Mouse (Mus musculus) embryo, embryonic 10.5 days (tissue): ENCODE measurements around the gene Tle3.

ENCODE experiments used
- DNase-seq: peaks from one replicate; pipeline ENCODE4 v3.0.0-alpha.2; 2015; ENCODE audit warnings: low spot score

The Tle3 gene

DNA sequence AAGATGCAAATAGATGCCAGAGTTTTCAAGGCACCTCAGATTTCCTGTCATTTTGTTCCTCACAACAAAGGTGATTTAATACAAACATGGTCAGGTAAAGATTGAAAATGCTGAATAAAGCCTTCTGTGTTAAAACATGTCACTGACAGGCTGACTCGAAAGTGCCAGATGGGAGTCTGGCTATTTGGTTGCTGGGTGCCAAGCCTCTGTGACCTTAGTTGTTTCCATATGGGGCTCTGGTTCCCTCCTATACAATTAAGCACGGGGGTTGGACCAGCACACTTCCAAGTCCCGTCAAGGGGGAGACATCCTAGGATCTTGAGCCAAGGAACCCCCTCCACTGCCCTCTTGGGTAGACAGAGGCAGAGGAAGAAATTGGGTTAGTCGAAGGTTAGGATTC, 13.2 kb upstream of the Tle3 start:
- DNase-seq: no peak

DNA sequence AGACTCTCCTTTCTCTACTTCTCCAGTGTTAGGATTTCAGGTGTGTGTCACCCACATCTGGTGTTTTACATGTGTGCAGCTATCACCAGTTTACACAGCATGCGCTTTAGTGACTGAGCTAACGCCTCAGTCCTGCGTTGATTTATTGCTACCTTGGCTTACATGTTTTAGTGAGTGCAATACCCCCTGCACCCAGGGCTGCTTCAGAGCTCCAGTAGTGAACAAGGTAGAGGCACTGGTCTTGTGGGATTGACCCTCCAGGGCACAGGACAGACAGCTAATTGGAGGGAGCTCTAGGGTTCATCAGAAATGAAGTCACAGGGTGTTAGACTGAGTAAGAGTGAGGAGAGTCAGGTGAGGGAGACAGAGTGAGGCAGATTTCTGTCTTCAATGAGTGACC, 12.4 kb upstream of the Tle3 start:
- no peak for DNase-seq

DNA sequence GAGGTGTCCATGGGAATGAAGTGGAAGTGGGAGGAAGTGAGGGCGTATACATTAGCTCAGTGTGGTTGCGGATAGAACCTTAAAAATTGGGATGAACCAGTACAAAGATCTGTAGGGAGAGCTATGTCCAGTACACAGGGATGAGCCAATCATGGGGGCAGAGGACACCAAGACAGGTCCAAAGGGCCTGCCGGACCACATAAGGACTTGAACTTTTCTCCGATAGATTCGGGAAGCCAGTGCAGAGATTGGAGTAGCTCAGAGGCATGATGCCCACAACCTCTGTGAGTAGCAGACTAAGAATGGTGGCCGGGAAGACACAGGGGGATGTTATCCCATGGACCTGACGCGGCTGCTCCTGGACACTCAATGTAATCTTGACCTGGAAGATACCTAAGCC, 12.0 kb upstream of the Tle3 start:
- DNase-seq: no peak

DNA sequence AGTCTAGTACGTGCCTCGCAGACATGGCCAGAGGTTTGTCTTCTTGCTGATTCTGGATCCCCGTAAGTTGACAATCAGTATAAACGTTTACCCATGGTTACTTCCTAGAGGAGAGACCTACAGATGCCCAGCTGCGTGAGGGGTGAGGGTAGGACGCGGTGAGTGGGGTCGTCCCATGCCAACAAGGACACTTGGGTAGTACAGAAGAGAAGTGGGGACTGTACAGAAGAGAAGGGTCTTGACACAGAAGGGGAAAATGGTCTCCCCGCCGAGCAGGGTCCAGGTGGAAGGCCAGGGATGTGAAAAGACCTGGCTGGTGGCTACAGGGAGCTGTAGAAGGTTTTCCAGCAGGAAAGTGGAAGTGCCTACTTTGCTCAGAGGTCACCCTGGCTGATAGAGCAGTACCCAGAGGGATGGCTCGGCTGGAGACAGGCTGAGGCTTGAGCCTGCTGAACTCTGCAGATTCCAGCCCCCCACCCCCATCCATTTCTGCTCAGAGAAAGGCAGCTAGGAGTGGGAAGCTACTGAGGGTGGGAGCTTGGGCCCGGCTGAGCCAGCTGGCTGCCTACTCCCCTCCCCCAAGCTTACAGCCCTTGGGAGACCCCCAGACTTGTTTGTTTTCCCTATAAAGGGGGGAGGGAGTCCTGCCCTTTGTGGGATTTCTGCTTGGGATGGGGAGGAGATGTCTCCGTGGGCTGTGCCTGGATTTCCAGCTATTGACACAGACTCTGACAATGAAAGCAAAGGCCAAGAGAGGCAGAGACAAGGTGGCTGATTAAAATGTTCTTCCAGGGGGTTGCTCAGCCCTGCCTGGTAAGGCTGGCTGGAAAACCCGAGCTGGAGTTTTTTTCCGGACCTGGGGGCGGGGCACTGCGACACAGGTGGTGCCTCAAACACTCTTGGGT, 11.2 kb upstream of the Tle3 start:
- DNase-seq: peak; percentile 94

DNA sequence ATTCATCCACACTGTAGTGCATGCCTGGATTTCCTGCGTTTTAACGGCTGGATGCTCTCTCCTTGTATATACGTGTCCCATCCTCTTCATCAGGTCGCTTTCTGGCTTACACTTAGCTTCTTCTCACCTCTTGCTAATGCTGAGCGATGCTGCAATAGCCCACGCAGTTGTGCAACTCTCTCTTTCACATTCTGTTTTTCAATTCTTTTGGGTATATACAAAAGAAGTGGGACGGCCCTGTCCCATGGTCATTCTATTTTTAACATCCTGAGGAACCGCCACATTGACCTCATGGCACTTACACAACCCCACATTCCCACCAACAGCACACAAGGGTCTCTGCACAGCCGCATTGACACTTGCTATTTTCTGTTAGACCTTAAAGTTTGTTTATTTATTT, 9.0 kb upstream of the Tle3 start:
- DNase-seq: no peak

DNA sequence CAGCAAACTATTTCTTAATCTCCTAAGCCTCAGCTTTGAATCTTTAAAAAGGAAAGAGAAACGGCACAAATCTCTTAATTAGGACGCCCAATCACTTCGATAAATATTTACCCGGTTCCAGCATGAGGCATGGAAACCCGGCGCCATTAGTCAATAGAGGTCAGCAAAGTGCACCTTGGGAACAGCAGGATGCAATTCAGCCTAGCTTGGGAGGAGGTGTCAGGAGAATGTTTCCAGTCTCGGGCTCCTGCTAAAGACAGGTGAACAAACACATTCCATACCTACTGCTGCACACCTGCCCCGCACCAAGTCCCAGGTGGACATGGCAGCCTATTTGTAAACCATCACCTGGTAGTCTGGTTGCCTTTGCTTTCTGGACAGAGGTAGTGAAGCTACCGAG, 6.1 kb upstream of the Tle3 start:
- DNase-seq: peak; percentile 62

DNA sequence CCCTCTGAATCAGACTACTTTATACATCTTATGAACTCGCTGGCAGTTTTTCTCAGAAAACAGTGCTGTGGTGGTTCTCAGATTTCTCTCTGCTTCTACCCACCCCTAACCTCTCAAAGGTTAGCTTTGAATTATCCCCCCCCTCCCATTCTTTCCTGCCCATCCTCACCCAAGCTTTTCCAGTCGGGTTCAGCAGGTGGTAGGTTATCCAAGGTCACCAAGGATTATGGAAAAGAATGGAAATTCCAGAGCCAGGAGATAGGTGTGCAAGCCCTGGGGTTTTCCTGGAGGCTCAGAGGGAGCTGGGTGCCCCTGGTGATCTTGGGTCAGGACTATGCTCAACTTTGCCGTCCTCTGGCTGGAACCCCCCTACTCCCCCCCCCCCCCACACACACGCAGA, 5.0 kb upstream of the Tle3 start:
- DNase-seq: no peak

DNA sequence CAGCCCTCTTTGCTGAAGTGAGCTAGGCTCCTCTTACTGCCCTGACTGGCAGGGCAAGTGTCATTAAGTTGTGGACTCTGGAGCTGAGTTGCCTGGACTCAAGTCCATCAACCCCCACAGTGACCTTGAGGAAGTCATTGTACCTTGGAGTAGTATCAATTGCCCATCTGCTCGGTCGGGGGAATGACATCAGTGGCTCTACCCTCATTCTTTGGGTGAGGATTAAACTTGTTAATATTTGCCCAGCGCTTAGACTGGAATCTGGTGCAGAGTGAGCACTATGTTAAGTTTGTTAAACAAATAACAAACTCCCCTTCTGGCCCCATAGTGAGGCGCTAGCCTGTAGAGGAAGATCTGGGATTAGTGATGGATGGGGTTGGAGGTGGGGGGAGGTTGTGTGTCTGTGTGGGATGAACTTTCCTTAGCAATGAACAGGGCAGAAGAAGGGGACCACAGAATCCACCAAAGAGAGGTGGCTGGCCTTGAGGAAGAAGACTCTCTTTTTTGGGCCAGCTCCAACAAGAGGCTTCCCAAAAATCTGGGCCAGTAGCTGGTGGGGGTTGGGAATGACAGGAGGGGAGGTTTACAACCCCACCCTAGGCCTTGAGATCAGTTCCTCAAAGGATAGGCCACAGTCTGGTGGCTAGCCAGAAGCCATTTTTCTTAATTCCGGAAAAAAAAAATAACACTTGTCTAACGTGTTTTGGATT, 4.2 kb upstream of the Tle3 start:
- no peak for DNase-seq

DNA sequence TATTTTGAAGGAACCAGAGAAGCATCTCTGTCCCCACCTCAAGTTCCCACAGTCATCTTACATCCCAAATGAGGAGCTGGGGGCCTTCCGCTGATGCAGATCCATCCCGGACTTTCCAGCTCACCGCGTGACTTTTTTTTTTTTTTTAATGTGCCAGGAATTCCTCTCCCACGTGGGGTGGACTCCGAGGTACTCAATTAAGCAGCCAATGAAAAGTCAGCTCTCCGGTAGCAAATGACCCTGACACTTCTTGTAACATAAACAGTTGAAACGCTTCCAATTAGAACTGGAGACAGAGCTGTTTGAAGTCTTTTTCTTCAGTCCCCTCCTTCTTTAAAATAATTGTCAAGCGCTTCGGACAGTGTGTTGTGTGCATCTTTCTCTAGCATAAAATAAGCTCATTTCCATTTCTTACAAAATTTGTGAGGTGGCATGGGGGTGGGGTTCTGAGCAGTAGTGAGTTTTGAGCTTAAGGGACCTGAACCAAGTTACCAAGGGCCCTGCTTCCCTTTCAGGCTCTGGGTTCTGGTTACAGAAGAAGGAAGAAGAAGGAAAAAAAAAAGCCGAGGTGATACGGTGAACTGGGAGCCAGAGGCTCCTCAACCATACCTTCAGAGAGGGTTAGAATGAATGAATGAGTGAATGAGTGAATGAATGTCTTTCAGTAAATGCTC, 3.5 kb upstream of the Tle3 start:
- DNase-seq: peak; percentile 98

DNA sequence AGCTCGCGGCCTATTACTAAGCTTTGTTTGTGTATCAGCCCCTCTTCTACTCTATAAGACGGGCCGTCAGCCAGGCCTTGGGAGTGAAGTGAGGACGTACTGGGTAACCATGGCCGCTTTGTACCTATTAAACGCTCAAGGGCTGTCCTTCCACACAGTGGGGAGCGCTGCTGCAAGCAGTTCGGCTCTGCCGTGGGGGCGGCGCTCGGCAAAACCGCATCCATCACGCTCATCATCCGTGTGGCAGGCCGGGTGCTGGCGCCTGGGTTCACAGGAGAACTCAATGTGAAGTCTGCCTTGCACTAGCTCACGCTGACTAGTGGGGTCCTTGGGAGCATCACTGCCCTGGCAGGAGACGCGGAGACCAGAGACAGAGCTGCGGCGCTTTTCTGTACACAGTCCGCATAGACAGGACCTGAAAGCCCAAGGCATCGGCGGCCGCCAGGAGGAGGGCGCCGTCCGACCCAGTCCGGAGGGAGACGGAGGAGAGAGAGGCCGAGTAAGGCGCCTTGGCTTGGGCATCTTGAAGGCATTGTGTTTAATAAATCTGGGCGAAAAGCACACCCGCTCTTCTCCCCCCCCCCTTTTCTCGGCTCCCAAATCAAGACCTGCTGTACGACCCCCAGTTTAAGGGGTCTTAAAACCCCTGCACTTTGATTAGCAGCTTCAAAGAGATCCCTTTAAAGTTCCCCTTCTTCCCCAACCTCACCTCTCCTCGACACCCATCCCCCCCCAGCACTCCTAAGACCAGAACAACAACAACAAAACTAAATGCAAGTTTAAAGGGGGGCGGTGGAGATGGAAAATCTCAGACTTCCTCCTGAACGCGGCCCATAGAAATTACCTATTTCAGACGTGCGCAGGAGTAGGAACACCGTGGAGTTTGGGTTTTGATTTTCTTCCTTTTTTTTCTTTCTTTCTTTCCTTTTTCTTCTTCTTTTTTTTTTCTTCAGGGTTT, 2.6 kb upstream of the Tle3 start:
- peak; percentile 81 for DNase-seq

DNA sequence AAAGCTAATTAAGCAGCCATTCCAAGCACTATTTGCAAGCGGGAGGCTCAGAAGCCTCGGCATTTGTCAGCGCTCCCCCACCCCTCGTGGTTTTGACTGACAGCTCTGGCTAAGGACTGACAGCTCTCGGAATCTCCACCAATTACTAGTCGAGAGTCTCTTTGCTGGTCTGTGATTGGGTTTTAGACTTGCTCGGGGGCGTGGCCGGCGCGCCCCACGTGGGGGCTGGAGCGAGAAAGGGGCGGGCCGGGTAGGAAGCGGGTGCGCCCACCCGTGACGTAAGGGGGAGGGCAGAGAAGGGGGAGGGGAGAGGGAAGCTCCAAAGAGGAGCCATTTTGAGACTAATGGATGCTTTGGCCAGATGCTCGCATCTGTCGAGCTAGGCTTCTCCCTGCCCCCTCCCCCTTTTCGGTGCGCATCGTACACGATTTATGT, 1.7 kb upstream of the Tle3 start:
- peak; percentile 100 for DNase-seq

DNA sequence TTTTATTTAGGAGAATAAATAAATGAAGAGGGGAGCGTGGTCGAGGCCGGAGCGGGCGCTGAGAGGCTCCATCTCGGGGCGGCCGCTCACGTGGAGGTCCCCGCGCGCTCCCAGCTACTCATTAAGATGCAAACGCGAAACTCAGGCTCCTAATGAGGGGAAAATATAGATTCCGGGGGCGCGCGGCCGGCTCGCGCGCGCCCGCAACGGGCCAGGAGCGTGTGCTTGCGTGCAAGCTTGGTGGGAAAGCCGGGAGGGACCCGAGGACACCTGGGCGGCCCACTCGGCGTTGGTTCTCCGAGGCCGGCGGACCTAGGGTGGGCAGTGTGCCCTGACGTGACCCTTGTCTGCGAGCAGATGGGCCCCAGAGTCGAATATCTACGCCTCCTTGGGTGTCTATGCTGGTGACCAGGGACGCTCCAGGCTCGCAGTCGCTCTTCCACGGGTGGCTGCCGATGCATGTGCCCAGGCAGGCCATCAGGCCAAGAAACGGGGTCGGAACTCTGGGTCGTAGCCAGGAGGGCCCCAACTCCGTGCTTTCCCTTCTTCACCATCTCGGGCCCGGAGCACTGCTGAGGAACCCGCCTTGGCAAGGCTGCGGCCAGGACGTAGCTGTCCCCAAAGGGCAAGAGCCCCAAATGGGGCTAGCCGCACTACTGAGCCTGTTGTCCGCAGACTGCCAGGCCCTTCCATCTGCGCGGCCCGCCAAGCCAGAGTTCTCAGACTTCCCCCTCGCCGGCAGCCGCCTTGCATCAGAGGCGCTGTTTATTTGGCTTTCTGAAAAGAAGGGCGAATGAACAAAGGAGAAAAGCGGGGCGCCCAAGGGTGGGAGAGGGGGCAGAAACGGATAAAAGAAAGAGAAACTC, 1.0 kb upstream of the Tle3 start:
- peak; percentile 78 for DNase-seq

DNA sequence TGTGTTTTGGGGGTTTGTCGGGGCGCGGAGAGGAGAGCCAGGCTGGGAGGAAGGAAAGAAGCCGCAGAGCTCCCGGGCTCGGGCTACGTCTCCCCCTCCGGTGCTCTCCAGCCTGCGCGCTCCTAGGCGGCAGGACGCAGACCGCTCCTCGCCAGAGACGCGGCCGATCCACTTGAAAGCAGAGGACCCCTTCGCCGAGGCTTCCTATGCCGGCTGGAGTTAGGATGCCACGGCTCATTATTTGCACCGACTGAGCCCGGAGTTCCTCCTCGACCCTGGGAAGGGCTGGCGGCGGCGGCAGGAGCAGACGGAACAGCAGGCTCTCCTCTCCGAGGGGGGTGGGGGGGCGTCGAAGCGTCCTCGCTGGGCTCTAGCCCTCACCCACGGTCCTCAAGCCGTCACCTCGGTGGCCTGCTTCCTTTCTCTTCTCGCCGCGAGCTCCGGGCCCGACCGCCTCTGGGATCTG, 377 bp downstream of the Tle3 start:
- no peak for DNase-seq

DNA sequence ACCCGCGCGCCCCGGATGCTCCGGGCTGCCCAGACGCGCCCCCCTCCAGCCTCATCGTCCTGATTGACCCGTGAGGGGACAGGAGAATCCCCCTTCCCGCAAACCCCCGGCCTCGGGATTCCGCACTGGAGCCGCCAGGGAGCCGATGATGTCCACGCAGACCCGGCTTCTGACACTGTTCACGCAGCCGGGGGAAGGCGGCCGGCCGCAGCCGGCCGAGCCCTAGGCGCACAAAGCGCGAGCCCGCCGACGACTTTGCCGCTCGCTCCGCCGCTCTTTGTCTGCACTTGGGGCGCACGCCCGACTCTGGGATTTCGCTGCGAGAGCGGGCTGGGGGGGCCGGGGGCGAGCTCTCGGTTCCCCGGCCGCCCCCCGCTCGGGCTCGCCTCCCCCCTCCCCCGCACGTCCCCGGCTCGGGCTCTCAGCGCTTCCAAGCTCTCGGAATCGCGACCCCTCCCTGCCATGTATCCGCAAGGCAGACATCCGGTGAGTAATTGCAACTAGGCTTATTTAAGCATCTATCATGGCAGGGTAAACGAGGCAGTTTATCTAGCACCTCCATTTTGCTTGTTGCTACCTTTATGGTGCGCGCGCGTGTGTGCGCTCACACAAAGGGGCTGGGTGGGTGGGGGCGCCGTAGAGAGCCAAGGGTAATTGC, 939 bp downstream of the Tle3 start:
- peak; percentile 75 for DNase-seq

DNA sequence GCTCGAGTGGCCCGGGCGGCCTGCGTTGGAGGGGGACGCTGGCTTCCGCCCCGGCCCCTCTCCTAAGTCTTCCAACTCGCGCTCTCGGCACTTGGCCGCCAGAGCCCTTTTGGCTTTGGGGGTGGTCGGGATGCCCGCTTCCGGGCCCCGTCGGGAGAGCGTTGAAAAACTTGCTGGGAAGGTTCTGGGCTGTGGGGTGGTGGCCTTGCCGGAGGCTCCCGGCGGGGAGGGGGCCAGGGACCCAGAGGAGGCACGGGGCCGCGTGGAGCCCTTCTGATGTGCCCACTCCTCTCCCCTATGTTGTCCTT, 1.4 kb downstream of the Tle3 start:
- DNase-seq: no peak

DNA sequence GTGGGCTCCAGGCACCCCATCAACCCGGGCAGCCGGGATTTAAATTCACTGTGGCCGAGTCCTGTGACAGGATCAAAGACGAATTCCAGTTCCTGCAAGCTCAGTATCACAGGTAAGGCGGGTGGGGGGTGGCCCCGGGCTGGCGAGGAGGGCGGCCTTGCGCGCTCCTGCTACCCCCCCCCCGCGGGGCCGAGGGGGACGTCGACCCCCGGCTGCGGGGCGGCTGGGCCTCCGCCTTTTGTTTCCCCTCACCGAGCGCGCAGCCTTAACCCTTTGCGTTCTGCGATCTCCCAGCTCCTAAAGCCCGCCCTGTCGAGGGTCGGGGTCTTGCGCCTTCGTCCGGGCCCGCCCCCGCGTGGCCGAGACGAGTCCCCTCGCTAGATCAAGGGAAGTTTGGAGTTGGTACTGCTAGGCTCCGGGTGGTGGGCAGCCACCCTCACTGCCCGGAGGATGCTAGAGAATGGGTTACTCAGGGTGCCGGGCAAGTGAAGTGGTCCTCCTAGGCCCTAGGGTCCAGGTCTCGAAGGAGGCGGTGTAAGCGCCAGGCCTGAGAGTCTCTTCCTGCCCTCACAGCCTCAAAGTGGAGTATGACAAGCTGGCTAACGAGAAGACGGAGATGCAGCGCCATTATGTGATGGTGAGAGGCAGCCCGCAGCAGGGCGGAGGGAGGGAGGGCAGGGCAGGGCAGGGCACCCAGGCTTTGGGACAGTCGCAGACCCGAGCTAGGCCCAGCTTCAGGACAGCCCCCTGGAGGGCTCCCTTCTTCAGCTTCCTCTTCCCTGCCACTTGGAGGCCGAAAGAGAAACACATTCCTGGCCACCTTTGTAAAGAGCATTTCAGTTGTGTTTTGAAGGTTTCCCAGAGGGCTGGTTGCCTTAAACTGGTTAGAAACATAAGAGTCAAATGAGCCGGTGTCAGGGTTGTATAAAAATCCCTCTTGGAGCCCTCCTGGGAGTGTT, 2.1 kb downstream of the Tle3 start:
- DNase-seq: peak; percentile 89

DNA sequence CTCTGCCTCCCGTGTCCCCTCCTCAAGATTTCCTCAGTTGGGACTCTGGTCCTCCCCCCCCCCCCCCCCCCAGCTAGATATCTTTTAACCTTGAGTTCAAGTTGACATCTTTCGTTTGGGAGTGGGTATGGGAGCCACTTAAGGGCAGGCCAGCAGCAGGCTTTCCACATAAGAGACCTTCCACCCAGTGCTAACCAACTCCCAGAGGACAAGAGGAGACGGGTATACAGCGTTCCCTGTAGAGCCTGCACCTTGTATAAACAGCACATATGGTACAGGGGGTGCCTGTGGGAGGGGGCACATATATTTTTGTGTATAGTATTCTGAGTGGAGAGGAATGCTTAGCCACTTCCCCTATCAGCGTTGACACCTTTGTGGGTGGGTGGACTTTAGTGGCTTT, 2.8 kb downstream of the Tle3 start:
- no peak for DNase-seq

DNA sequence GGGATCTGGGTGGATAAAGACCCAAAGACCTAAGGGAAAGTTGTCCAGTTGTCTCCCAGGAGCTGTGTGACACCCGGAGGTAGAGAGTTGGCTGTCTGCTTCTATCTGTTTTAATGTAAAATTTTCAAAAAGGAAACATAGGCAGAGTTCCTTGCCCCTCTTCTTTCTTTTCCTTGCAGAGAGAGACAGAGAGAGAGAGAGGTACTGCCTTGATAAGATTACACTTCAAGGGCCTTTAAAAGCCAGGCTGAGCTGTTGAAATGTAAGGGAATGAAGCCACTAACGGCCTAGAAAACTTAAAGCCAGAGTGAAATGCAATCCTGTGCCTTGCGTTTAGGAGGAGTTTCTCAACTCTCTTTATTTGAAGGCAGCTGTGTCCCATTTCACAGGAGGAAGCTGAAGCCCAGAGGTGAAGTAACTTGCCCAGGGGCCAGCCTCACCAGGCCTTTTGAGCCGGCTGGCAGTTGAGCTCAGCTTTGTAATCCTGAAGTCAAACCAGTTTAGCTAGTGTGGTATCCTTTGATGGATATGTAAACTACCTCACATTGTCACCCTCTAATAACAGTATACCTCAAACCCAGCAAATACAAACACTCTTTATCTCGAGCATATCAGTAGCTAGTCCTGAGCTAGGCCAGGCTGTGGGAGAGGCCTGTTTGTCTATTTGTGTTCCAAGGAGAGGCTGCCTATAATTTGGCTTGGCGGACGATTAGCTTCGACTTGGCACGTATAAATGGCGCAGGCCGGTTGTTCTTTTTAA, 3.8 kb downstream of the Tle3 start:
- no peak for DNase-seq
